In the genomic region with DNA sequence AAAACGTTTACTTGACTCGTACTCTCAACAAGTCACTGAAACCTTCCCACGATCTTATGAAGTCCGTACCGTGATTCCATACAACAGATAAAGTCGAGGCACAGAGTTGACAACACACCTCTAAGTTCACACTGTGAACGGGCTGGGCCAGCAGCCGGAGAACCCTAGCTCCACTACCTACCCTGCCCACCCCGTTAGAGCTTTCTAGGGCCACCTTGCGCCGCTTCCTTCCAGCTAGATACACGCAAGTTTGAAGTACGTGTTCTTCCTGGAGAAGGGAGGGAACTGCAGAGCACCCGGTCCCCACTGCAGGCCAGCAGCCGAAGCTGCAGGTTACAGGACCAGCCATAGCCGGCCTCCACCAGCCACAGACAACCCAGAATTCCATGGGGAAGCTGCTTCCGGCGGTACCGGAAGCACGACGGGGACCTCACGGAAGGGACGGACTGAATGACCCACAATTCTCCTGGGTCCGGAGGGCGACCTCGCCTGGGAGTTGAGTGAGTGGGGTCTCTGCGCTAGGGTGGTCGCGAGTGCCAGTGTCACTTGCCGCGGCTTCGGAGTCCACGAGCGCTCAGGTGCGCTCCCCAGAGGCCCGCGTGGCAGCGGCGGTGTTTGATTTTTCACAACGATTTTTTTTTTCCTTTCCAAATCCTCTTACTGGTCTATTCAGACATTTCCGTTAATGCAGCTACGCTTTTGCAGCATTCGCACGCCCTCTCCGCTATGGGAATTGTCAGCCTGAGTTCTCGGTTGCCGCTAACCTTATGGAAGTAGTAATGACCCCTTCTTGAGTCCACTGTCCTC, we compare ENCODE assay signal across 8 mouse cellular contexts. TPM values are rescaled to one million over a fixed set of nuclear protein-coding genes. Genes with fewer than 3 reads are reported as not detected.
DNase-seq lines count a peak whose midpoint lies in the region; ATAC-seq and TF ChIP-seq lines count a peak whose summit lies in the region.

A gene (plus strand): TSS at position 421 of the 807 bp plus-strand sequence.

- dilution Hi-C loops in CH12.LX (cut with MboI; ENCODE audit: extremely low pct_ligation_motif_present, extremely low pct_unique_long_range_greater_than_20kb, low sequenced_read_pairs): no loop called here

- TF ChIP-seq CTCF in CH12.LX (conservative IDR thresholded peaks at IDR 0.05 in 1 of 2, IDR thresholded peaks at IDR 0.05 in 1 of 2; ENCODE audit: low read depth in 2 of 2, low read length in 2 of 2): peak in 1 of 2 experiments; percentile 20; a peak in 1 of 4 replicates

- H3K9ac ChIP-seq in CH12.LX (ENCODE audit: insufficient read depth, low read depth): peak within 1 kb of the TSS; percentile 79
- peak within 1 kb of the TSS; percentile 69 for H3K9ac ChIP-seq in forebrain, embryonic 12.5 days
- peak within 1 kb of the TSS; percentile 87 for H3K9ac ChIP-seq in heart, embryonic 16.5 days (ENCODE audit: low read length)
- H3K9ac ChIP-seq in liver, embryonic 13.5 days: peak within 1 kb of the TSS; percentile 79
- peak within 1 kb of the TSS; percentile 79 for H3K9ac ChIP-seq in stomach, embryonic 14.5 days (replicated peaks; ENCODE audit: low read depth, low read length)

- H3K36me3 ChIP-seq in CH12.LX (replicated peaks in 1 of 2; ENCODE audit: control insufficient read depth in 1 of 2, insufficient read depth in 1 of 2, low read length in 1 of 2): peaks cover 8 to 20% of the 10 kb centered on the region in 2 experiments
- H3K36me3 ChIP-seq in forebrain, embryonic 12.5 days (replicated peaks): peaks cover 11% of the 10 kb centered on the region
- peaks cover 7% of the 10 kb centered on the region; the same call in 1 of the 2 replicates for H3K36me3 ChIP-seq in heart, embryonic 16.5 days (ENCODE audit: control insufficient read depth, insufficient read depth)
- peaks cover 13% of the 10 kb centered on the region for H3K36me3 ChIP-seq in liver, embryonic 13.5 days
- H3K36me3 ChIP-seq in stomach, embryonic 14.5 days (ENCODE audit: control insufficient read depth, insufficient read depth, low read length): peaks cover 11% of the 10 kb centered on the region

- peak; percentile 99 for TF ChIP-seq POLR2A in CH12.LX (IDR thresholded peaks at IDR 0.05; ENCODE audit: low read depth, low read length)

- peaks cover 4 to 27% of the 10 kb centered on the region in 2 experiments for H3K4me1 ChIP-seq in CH12.LX (ENCODE audit: control insufficient read depth in 1 of 2, insufficient read depth in 2 of 2)
- peaks cover 19% of the 10 kb centered on the region for H3K4me1 ChIP-seq in forebrain, embryonic 12.5 days
- H3K4me1 ChIP-seq in heart, embryonic 16.5 days (ENCODE audit: control insufficient read depth, insufficient read depth, low read length): peaks cover 9% of the 10 kb centered on the region
- peaks cover 21% of the 10 kb centered on the region for H3K4me1 ChIP-seq in liver, embryonic 13.5 days (replicated peaks)
- H3K4me1 ChIP-seq in stomach, embryonic 14.5 days (ENCODE audit: control insufficient read depth, insufficient read depth, low read length): peaks cover 3% of the 10 kb centered on the region

- peaks cover 28% of the 10 kb centered on the region for H3K79me2 ChIP-seq in CH12.LX (replicated peaks; ENCODE audit: control insufficient read depth, extremely low read depth, insufficient read depth, poor library complexity, severe bottlenecking)

- TF ChIP-seq RAD21 in CH12.LX (IDR thresholded peaks at IDR 0.05; ENCODE audit: low read depth, low read length): no peak

- 3% methylated on average over 47 of the region's 47 CpGs for WGBS in forebrain, embryonic 12.5 days
- 2% methylated on average over 47 of the region's 47 CpGs for WGBS in heart, embryonic 16.5 days
- 1% methylated on average over 47 of the region's 47 CpGs for WGBS in liver, embryonic 13.5 days (ENCODE audit: insufficient replicate concordance)
- 3% methylated on average over 47 of the region's 47 CpGs for WGBS in stomach, embryonic 14.5 days

- no peaks in the 10 kb centered on the region for H3K9me3 ChIP-seq in CH12.LX (replicated peaks; ENCODE audit: low read length)
- no peaks in the 10 kb centered on the region for H3K9me3 ChIP-seq in forebrain, embryonic 12.5 days
- H3K9me3 ChIP-seq in heart, embryonic 16.5 days (replicated peaks; ENCODE audit: control insufficient read depth, low read length): no peaks in the 10 kb centered on the region
- no peaks in the 10 kb centered on the region for H3K9me3 ChIP-seq in liver, embryonic 13.5 days (replicated peaks)
- no peaks in the 10 kb centered on the region for H3K9me3 ChIP-seq in stomach, embryonic 14.5 days (ENCODE audit: control insufficient read depth, low read depth, low read length)

- TF ChIP-seq EP300 in CH12.LX (IDR thresholded peaks at IDR 0.05; ENCODE audit: low read length): no peak

- H3K27me3 ChIP-seq in CH12.LX (replicated peaks): no peaks in the 10 kb centered on the region
- H3K27me3 ChIP-seq in forebrain, embryonic 12.5 days: no peaks in the 10 kb centered on the region
- no peaks in the 10 kb centered on the region for H3K27me3 ChIP-seq in heart, embryonic 16.5 days (ENCODE audit: control insufficient read depth, insufficient read depth, low read length)
- no peaks in the 10 kb centered on the region for H3K27me3 ChIP-seq in liver, embryonic 13.5 days
- H3K27me3 ChIP-seq in stomach, embryonic 14.5 days (ENCODE audit: control insufficient read depth, insufficient read depth, low read length): no peaks in the 10 kb centered on the region

- peak within 1 kb of the TSS; percentile 51 for H3K27ac ChIP-seq in CH12.LX (ENCODE audit: insufficient read depth, low read depth)
- peak within 1 kb of the TSS; percentile 82 for H3K27ac ChIP-seq in forebrain, embryonic 12.5 days
- H3K27ac ChIP-seq in heart, embryonic 16.5 days (ENCODE audit: low read length): peak within 1 kb of the TSS; percentile 78
- peak within 1 kb of the TSS; percentile 80 for H3K27ac ChIP-seq in liver, embryonic 13.5 days
- H3K27ac ChIP-seq in stomach, embryonic 14.5 days (ENCODE audit: low read length): peak within 1 kb of the TSS; percentile 80

- H3K4me2 ChIP-seq in CH12.LX (ENCODE audit: insufficient read depth, low read depth, poor library complexity, severe bottlenecking): peak within 1 kb of the TSS; percentile 96
- H3K4me2 ChIP-seq in forebrain, embryonic 12.5 days: peak within 1 kb of the TSS; percentile 70
- H3K4me2 ChIP-seq in heart, embryonic 16.5 days (ENCODE audit: low read depth, low read length): peak within 1 kb of the TSS; percentile 70
- H3K4me2 ChIP-seq in liver, embryonic 13.5 days: peak within 1 kb of the TSS; percentile 71
- H3K4me2 ChIP-seq in stomach, embryonic 14.5 days (replicated peaks; ENCODE audit: low read depth, low read length): peak within 1 kb of the TSS; percentile 76

- H3K4me3 ChIP-seq in CH12.LX (replicated peaks in 1 of 3; ENCODE audit: low read depth in 2 of 3, low read length in 2 of 3, poor library complexity in 1 of 3): peak within 1 kb of the TSS; percentile 74 to 93 (median 78)
- peak within 1 kb of the TSS; percentile 71 for H3K4me3 ChIP-seq in forebrain, embryonic 12.5 days (replicated peaks)
- peak within 1 kb of the TSS; percentile 90 for H3K4me3 ChIP-seq in heart, embryonic 16.5 days (ENCODE audit: low read length)
- H3K4me3 ChIP-seq in liver, embryonic 13.5 days (replicated peaks): peak within 1 kb of the TSS; percentile 69
- H3K4me3 ChIP-seq in stomach, embryonic 14.5 days (ENCODE audit: low read depth, low read length): peak within 1 kb of the TSS; percentile 69

- in situ Hi-C loops in CH12.LX (cut with MboI; ENCODE audit: low pct_ligation_motif_present, low pct_unique_long_range_greater_than_20kb, low sequenced_read_pairs): loop anchor here (25.0 kb wide), 1 partner anchor 264 kb away; no protein-coding TSS in a partner anchor

- ATAC-seq in forebrain, embryonic 12.5 days (ENCODE audit: low FRiP score): peak; percentile 96
- peak; percentile 96 for ATAC-seq in heart, embryonic 16.5 days (replicated peaks; ENCODE audit: extremely low read depth, insufficient read depth, low FRiP score)
- ATAC-seq in liver, embryonic 13.5 days (ENCODE audit: low read depth): peak; percentile 97
- peak; percentile 94 for ATAC-seq in stomach, embryonic 14.5 days (ENCODE audit: insufficient number of reproducible peaks, insufficient read depth, low FRiP score, low read depth)

- peak; percentile 89 for DNase-seq in CH12.LX (ENCODE audit: extremely low read depth)
- peak; percentile 81 for DNase-seq in c-Kit-positive CD71-positive TER-119-positive erythroid progenitor cells, embryonic 14.5 days (ENCODE audit: low spot score)
- DNase-seq in kidney, postnatal 25 days: peak; percentile 83 to 92
- DNase-seq in liver, embryonic 13.5 days: peak; percentile 72
- peak; percentile 50 to 56 for DNase-seq in natural killer cell, adult 2 months (ENCODE audit: low spot score in 2 of 2)

TF ChIP-seq in CH12.LX, 34 proteins besides CTCF, POLR2A, EP300 and RAD21 (continues in another document):
- peak; percentile 11; the same call in 1 of the 2 replicates for TF ChIP-seq MAZ (IDR thresholded peaks at IDR 0.05; ENCODE audit: low read depth, low read length)
- peak; percentile 95 for TF ChIP-seq POLR2AphosphoS2 (IDR thresholded peaks at IDR 0.05; ENCODE audit: low read depth, low read length)
- peak; percentile 99 for TF ChIP-seq NELFE (IDR thresholded peaks at IDR 0.05; ENCODE audit: low read depth, low read length)
- 0 out of 2 replicates have a peak, but pooled peaks have one; percentile 77 for TF ChIP-seq RCOR1 (conservative IDR thresholded peaks at IDR 0.05; ENCODE audit: low read depth, low read length)
- TF ChIP-seq MXI1 (IDR thresholded peaks at IDR 0.05; ENCODE audit: low read depth, low read length): peak; percentile 83
- peak; percentile 89 for TF ChIP-seq SIN3A (IDR thresholded peaks at IDR 0.05; ENCODE audit: low read length)
- 0 out of 2 replicates have a peak, but pooled peaks have one; percentile 29 for TF ChIP-seq ETS1 (conservative IDR thresholded peaks at IDR 0.05; ENCODE audit: low read depth, low read length)
- no peak for TF ChIP-seq E2F4 (IDR thresholded peaks at IDR 0.05; ENCODE audit: insufficient replicate concordance, low read depth, low read length)
- TF ChIP-seq TBP (conservative IDR thresholded peaks at IDR 0.05; ENCODE audit: low read depth, low read length): peak; percentile 87
- TF ChIP-seq ZC3H11A (IDR thresholded peaks at IDR 0.05; ENCODE audit: low read depth, low read length): no peak
- TF ChIP-seq PAX5 (IDR thresholded peaks at IDR 0.05; ENCODE audit: low read length): no peak
- peak; percentile 74 for TF ChIP-seq MEF2A (IDR thresholded peaks at IDR 0.05; ENCODE audit: borderline replicate concordance, low read depth, low read length)
- peak; percentile 90 for TF ChIP-seq ELF1 (IDR thresholded peaks at IDR 0.05; ENCODE audit: low read depth, low read length)

RNA-seq across cellular contexts. Expression of the gene that starts here (rescaled TPM):
- total RNA-seq in CH12.LX (2012; rRNA removed) (38.3 and 41.6 TPM in 2 replicates), CH12.LX (2014; rRNA removed) (68.9 and 84.0 TPM in 2 replicates)
- 41.7 and 47.0 TPM in 2 replicates for polyA plus RNA-seq in CH12.LX (2012; ENCODE audit: insufficient read length, low read depth)
- 54.2 and 56.1 TPM in 2 replicates for polyA plus RNA-seq in forebrain, embryonic 12.5 days (2016; fragmentation: Nextera tagmentation; extraction: Ambion mirVana)
- 45.2 and 59.2 TPM in 2 replicates for polyA plus RNA-seq in heart, embryonic 16.5 days (2015; fragmentation: Nextera tagmentation; extraction: Ambion mirVana)
- 29.3 and 32.5 TPM in 2 replicates for polyA plus RNA-seq in liver, embryonic 13.5 days (2015; fragmentation: Nextera tagmentation; extraction: Ambion mirVana)
- polyA plus RNA-seq in stomach, embryonic 14.5 days (2014; fragmentation: Nextera tagmentation; extraction: Ambion mirVana): 43.2 and 43.8 TPM in 2 replicates

Comparison
In these comparisons a context has a peak if more than half of its experiments do, and no peak if none do; other contexts are left out.
1. Peak in every context shown above with its lines: DNase-seq, ATAC-seq, H3K4me3 ChIP-seq and H3K27ac ChIP-seq.